Mouse (Mus musculus) embryonic facial prominence, embryonic 14.5 days (tissue): ENCODE results near the gene Atp2c2. TPM values are rescaled to one million over a fixed set of nuclear protein-coding genes. Genes with fewer than 3 reads are reported as not detected.

Experiments used
- ATAC-seq: fragments of 200-750 bp; cut with Nextera tagmentation; 2 replicates; pipeline ENCODE4 v1.8.0; 2017; ENCODE audit warnings: low read depth, moderate number of reproducible peaks, moderate TSS enrichment
- DNase-seq: peaks from one replicate; pipeline ENCODE4 v3.0.0-alpha.2; 2015; ENCODE audit warnings: low spot score
- H3K27ac ChIP-seq: fragments of 300-500 bp; sonication (generic); replicated peaks from 2 replicates; pipeline ENCODE4 v1.5.1; 2014; ENCODE audit warnings: low read depth, mild to moderate bottlenecking, low read length, moderate library complexity
- H3K27me3 ChIP-seq: fragments of 300-500 bp; sonication (generic); replicated peaks from 2 replicates; pipeline ENCODE4 v1.6.1; 2014; ENCODE audit warnings: low read length; ENCODE audit not compliant: control insufficient read depth, insufficient read depth
- H3K36me3 ChIP-seq: fragments of 300-500 bp; sonication (generic); 2 replicates; pipeline ENCODE4 v1.6.1; 2014; ENCODE audit warnings: low read length, mixed read lengths; ENCODE audit not compliant: control insufficient read depth, insufficient read depth
- H3K4me1 ChIP-seq: fragments of 300-500 bp; sonication (generic); 2 replicates; pipeline ENCODE4 v1.6.1; 2014; ENCODE audit warnings: antibody characterized with exemption, low read length; ENCODE audit not compliant: control insufficient read depth, insufficient read depth
- H3K4me2 ChIP-seq: fragments of 300-500 bp; sonication (generic); 2 replicates; pipeline ENCODE4 v1.6.1; 2014; ENCODE audit warnings: low read depth, mild to moderate bottlenecking, low read length, moderate library complexity, mixed read lengths
- H3K4me3 ChIP-seq: fragments of 300-500 bp; sonication (generic); 2 replicates; pipeline ENCODE4 v1.5.1; 2014; ENCODE audit warnings: low read depth, mild to moderate bottlenecking, low read length
- H3K9ac ChIP-seq: fragments of 300-500 bp; sonication (generic); 2 replicates; pipeline ENCODE4 v1.6.1; 2014; ENCODE audit warnings: low read depth, mild to moderate bottlenecking, low read length, moderate library complexity, mixed read lengths
- H3K9me3 ChIP-seq: fragments of 300-500 bp; sonication (generic); 2 replicates; pipeline ENCODE4 v1.6.1; 2016; ENCODE audit warnings: low read length; ENCODE audit not compliant: control insufficient read depth
- WGBS: fragments of 180-500 bp; shearing (Covaris S2); extraction: QIAGEN DNeasy Blood & Tissue Kit; methylation state at CpG from one replicate; pipeline ENCODE4 v1.1.7; 2014; 5-methylcytosine and 5-hydroxymethylcytosine counted together
- polyA plus RNA-seq: library from polyadenylated mRNA; unstranded; fragments of >200 nt; fragmentation: Nextera tagmentation; extraction: Ambion mirVana; gene quantifications from 2 replicates; pipeline ENCODE4 v1.2.1, GENCODE M21; 2014

Gene Atp2c2
- polyA plus RNA-seq, 1 experiment from 2014 or later, result 1.8 TPM

DNA sequence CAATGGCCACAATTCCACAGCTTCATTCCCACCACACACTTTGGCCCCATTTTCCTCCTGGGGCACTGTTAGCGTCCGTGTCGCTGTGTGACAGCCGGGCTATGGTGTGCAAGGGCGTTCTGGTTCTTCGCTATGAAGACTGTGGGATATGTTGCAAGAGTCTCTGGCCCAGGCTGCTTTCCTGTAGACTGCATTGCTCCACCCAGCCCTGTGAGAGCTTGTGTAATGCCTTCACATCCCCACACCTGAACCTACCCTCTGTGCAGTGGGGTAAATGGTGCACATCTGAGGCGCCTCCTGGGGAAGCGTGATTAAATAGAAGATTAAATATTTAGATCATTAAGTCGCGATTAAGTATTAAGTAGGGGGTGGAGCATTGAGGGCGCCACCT is 9.9 kb downstream of the Atp2c2 start:
- Histone ChIP-seq H3K9me3 (no peaks in the 10 kb centered on the region), H3K36me3 (no peaks in the 10 kb centered on the region), H3K27me3 (no peaks in the 10 kb centered on the region), H3K4me3 (no peak overlapping the region), H3K27ac (no peak overlapping the region), H3K4me2 (no peak overlapping the region), H3K4me1 (no peaks in the 10 kb centered on the region), H3K9ac (no peak overlapping the region)
- WGBS, result 80% methylated on average over 11 of the region's 11 CpGs
- DNase-seq, result no peak
- no peak for ATAC-seq

DNA sequence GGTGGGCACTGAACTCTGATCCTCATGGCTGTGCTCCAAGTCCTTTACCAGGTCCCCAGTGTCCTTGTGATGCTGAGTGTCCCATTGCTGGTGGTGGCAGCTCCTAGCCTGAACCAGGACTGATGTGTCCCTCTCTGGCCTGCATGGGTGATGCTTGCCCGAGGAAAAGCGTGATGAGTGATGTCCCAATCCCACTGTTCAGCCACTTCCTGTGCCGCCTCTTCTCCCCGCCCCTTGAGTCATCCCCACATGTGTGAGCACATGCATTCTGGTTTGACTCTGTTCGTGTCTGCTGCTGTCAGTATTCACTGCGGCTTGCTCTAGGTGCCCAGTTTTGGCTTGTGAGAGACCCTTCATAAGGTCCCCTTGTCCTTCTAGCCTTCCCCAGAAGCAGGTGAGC is 12.4 kb downstream of the Atp2c2 start:
- DNase-seq, result no peak

DNA sequence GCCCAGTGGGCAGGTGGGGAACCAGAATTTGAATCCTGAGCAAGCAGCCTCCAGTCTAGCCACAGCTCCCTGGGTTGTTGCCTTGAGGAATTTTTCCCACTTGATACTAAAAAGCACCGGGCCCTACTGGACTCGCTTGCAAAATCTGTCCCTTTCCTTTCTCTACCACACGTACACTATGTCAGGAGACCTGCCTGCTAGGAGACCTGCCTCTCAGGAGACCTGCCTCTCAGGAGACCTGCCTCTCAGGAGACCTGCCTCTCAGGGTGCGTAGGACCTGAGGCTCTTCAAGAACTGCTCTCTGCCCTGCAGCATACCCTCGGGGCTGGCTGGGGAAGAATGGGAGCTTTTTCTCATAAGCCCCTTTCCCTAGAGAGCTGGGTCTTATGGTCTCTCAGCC is 13.6 kb downstream of the Atp2c2 start:
- H3K27me3 ChIP-seq, result no peaks in the 10 kb centered on the region
- no peak overlapping the region for H3K9ac ChIP-seq
- 66% methylated on average over 5 of the region's 5 CpGs for WGBS
- H3K9me3 ChIP-seq, result no peaks in the 10 kb centered on the region
- no peak overlapping the region for H3K4me2 ChIP-seq
- no peak overlapping the region for H3K27ac ChIP-seq
- H3K4me1 ChIP-seq, result no peaks in the 10 kb centered on the region
- H3K36me3 ChIP-seq, result no peaks in the 10 kb centered on the region
- no peak for ATAC-seq
- DNase-seq, result no peak
- no peak overlapping the region for H3K4me3 ChIP-seq

More for the DNA sequence above, 12.4 kb downstream of the Atp2c2 start:
- Histone ChIP-seq H3K4me2 (no peak overlapping the region), H3K36me3 (no peaks in the 10 kb centered on the region), H3K27ac (no peak overlapping the region), H3K4me1 (no peaks in the 10 kb centered on the region), H3K9me3 (no peaks in the 10 kb centered on the region), H3K27me3 (no peaks in the 10 kb centered on the region), H3K9ac (no peak overlapping the region), H3K4me3 (no peak overlapping the region)
- no peak for ATAC-seq
- WGBS, result 59% methylated on average over 6 of the region's 6 CpGs

DNA sequence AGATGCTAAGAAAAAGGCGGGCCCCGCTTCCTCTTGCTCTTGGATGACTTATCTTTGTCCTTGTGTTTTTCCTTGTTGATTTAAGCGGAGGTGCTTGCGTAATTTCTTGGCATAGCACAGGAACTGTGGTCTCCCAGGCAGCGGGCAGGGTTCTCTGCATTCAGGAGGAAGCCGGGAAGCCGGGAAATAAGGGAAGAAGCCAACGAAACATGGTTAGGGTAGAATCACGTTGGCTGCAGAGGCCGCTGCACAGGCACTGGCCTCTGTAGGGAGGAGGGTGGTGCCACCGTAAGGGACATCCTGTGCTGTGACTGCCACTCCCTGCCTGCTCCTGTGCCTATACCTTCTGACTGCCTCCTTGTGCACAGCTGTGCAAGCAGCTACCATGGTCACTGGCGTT is 15.4 kb downstream of the Atp2c2 start:
- Histone ChIP-seq H3K4me3 (no peak overlapping the region), H3K4me1 (no peaks in the 10 kb centered on the region), H3K27me3 (no peaks in the 10 kb centered on the region), H3K9ac (no peak overlapping the region), H3K4me2 (no peak overlapping the region), H3K27ac (no peak overlapping the region), H3K9me3 (no peaks in the 10 kb centered on the region), H3K36me3 (no peaks in the 10 kb centered on the region)
- DNase-seq (no peak), ATAC-seq (no peak)
- 62% methylated on average over 12 of the region's 12 CpGs for WGBS

DNA sequence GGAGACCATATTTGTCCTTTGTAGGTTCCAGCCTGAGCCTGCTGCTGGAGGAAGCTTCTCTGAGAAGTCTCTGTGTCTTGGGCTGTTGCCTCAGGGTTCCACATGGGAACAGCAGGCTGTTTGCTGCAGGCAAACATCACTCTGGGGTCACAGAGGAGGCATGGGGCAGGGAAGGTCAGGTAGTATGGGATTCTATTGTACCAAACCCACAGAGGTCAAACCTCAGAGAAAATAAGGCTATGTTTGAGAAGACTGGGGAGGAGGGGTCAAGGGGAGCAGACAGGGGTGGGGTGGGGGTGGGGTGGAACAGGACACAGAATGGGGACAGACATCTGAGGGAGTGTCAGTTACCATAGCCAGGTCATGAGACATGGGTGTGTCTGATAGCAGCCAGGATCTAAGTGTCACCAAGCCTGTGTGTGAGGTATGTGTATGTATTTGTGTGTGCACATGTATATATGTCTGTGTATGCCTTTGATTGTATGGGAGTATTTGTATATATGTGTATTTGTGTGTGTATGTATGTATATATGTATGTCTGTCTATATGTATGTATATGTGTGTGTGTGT is 17.0 kb downstream of the Atp2c2 start:
- no peaks in the 10 kb centered on the region for H3K4me1 ChIP-seq
- no peaks in the 10 kb centered on the region for H3K36me3 ChIP-seq
- H3K27ac ChIP-seq, result no peak overlapping the region
- H3K4me3 ChIP-seq, result no peak overlapping the region
- no peak overlapping the region for H3K4me2 ChIP-seq
- H3K9ac ChIP-seq, result no peak overlapping the region
- no peaks in the 10 kb centered on the region for H3K9me3 ChIP-seq
- DNase-seq, result no peak
- H3K27me3 ChIP-seq, result no peaks in the 10 kb centered on the region
- no peak for ATAC-seq

DNA sequence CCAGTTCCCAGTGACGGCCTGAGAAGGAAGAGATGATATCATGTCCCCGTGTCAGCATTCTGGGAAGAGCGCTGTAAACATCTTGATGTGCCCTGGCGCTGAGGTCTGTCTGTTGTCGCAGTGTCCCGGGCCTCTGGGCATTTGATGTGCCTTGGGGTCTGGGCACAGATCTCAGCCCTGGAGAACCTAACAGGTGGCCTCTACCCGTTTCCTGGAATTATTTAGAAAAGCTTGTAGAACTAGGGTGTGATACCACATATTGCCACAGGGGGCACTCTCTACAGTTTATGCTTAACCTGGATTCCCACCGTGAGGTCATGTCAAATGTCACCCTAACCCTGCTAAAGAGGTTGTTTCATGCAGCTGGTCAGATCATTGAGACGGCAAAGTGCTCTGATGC is 18.0 kb downstream of the Atp2c2 start:
- Histone ChIP-seq H3K4me1 (no peaks in the 10 kb centered on the region), H3K36me3 (no peaks in the 10 kb centered on the region), H3K9ac (no peak overlapping the region), H3K4me3 (no peak overlapping the region), H3K27me3 (no peaks in the 10 kb centered on the region), H3K4me2 (no peak overlapping the region), H3K27ac (no peak overlapping the region), H3K9me3 (no peaks in the 10 kb centered on the region)
- ATAC-seq (no peak), DNase-seq (no peak)
- WGBS, result 54% methylated on average over 9 of the region's 9 CpGs

DNA sequence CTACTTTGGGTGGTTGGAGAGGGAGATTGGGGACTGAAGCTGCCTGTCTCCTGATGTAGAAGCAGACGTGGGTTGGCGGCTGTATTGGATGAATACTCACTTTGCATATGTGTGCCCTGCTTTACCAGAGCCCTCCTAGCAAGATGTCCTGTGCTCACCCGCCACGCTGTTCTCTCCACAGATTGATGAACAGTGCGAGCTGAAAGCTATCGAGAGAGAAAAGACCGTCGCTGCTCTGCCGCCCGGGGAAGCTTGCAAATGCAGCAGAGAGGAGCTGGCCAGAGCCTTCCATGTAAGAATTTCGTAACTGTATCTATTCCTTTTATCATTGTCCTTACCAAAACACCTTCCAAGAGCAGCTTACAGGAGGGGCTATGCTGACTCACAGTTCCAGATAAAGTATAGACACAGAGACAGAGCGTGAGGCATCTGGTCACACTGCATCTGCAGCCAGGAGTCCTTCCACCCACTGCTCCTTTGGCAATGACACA is 19.2 kb downstream of the Atp2c2 start:
- H3K36me3 ChIP-seq, result no peaks in the 10 kb centered on the region
- no peak overlapping the region for H3K9ac ChIP-seq
- no peaks in the 10 kb centered on the region for H3K4me1 ChIP-seq
- H3K9me3 ChIP-seq, result no peaks in the 10 kb centered on the region
- H3K27ac ChIP-seq, result no peak overlapping the region
- ATAC-seq, result no peak
- no peak overlapping the region for H3K4me3 ChIP-seq
- WGBS, result 77% methylated on average over 12 of the region's 12 CpGs
- H3K4me2 ChIP-seq, result no peak overlapping the region
- no peak for DNase-seq
- no peaks in the 10 kb centered on the region for H3K27me3 ChIP-seq

DNA sequence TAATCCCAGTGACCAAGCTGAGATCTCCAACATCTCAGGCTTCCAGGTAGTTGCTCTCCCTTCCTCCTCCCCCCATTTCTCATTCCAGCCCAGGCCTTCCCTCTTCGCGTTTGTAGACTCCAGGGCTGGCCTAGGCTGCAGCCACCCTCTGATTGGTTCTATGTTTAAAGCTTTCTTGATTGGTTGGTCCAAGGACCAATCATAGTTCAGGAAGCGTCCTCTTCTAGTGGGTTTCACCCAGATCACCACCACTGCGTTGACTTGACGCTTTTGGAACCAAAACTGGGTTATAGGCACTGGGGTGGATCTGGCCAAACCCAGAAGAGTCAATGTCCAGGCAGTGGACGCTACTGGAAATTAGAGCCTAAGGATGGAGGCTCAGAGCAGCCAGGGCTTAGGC is 22.5 kb downstream of the Atp2c2 start:
- Histone ChIP-seq H3K9ac (no peak overlapping the region), H3K36me3 (no peaks in the 10 kb centered on the region), H3K4me2 (no peak overlapping the region), H3K9me3 (no peaks in the 10 kb centered on the region), H3K27me3 (no peaks in the 10 kb centered on the region), H3K4me1 (no peaks in the 10 kb centered on the region), H3K27ac (no peak overlapping the region), H3K4me3 (no peak overlapping the region)
- no peak for ATAC-seq
- DNase-seq, result no peak
- WGBS, result 49% methylated on average over 6 of the region's 6 CpGs

DNA sequence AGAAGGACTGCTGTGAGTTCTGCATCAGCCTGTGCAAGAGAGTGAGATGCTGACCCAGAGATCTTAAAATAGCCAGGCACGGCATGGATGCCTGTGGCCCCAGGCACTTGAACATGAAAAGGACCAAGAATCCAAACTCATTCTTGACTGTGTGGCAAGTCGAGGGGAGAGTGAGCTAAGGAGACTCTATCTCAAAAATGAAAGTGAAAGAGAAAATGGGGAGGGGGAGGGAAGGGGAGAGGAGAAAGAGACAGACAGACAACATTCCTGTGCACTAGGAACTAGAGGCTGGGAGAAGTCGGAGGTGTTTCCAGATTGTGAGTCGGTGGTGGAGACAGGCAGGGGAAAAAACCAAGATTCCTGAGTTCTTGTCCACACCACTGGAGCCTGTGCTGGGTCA is 23.9 kb downstream of the Atp2c2 start:
- Histone ChIP-seq H3K27ac (no peak overlapping the region), H3K4me2 (no peak overlapping the region), H3K36me3 (no peaks in the 10 kb centered on the region), H3K4me1 (no peaks in the 10 kb centered on the region), H3K4me3 (no peak overlapping the region), H3K27me3 (no peaks in the 10 kb centered on the region), H3K9ac (no peak overlapping the region), H3K9me3 (no peaks in the 10 kb centered on the region)
- ATAC-seq (no peak), DNase-seq (no peak)
- 52% methylated on average over 4 of the region's 4 CpGs for WGBS
